Mouse (Mus musculus) neural tube, embryonic 13.5 days (tissue): ENCODE measurements around the gene Trcg1. TPM values are rescaled to one million over a fixed set of nuclear protein-coding genes. Genes with fewer than 3 reads are reported as not detected.

Experiments used
- ATAC-seq: fragments of 200-750 bp; cut with Nextera tagmentation; 2 replicates; pipeline ENCODE4 v1.8.0; 2017; ENCODE audit warnings: low read depth, mild to moderate bottlenecking, moderate TSS enrichment, moderate library complexity
- H3K27ac ChIP-seq: fragments of 300-500 bp; sonication (generic); replicated peaks from 2 replicates; pipeline ENCODE4 v1.5.1; 2015; ENCODE audit warnings: moderate library complexity, mild to moderate bottlenecking, inconsistent platforms
- H3K27me3 ChIP-seq: fragments of 300-500 bp; sonication (generic); 2 replicates; pipeline ENCODE4 v1.6.1; 2015; ENCODE audit warnings: mild to moderate bottlenecking, inconsistent platforms
- H3K36me3 ChIP-seq: fragments of 300-500 bp; sonication (generic); 2 replicates; pipeline ENCODE4 v1.6.1; 2015; ENCODE audit warnings: mild to moderate bottlenecking, inconsistent platforms
- H3K4me1 ChIP-seq: fragments of 300-500 bp; sonication (generic); replicated peaks from 2 replicates; pipeline ENCODE4 v1.6.1; 2015; ENCODE audit warnings: inconsistent platforms
- H3K4me2 ChIP-seq: fragments of 300-500 bp; sonication (generic); 2 replicates; pipeline ENCODE4 v1.6.1; 2015; ENCODE audit warnings: inconsistent platforms, mild to moderate bottlenecking, moderate library complexity
- H3K4me3 ChIP-seq: fragments of 300-500 bp; sonication (generic); 2 replicates; pipeline ENCODE4 v1.5.1; 2015; ENCODE audit warnings: mild to moderate bottlenecking, inconsistent platforms
- H3K9ac ChIP-seq: fragments of 300-500 bp; sonication (generic); 2 replicates; pipeline ENCODE4 v1.6.1; 2015; ENCODE audit warnings: moderate library complexity, mild to moderate bottlenecking, inconsistent platforms
- H3K9me3 ChIP-seq: fragments of 300-500 bp; sonication (generic); 2 replicates; pipeline ENCODE4 v1.6.1; 2016; ENCODE audit warnings: inconsistent platforms
- WGBS: fragments of 180-500 bp; shearing (Covaris S2); methylation state at CpG from one replicate; pipeline ENCODE4 v1.1.7; 2015; 5-methylcytosine and 5-hydroxymethylcytosine counted together
- polyA plus RNA-seq: library from polyadenylated mRNA; unstranded; fragments of >200 nt; fragmentation: Nextera tagmentation; extraction: Ambion mirVana; gene quantifications from 2 replicates; pipeline ENCODE4 v1.2.1, GENCODE M21; 2015

Gene Trcg1
- polyA plus RNA-seq, 1 experiment from 2014 or later: not detected

- Histone ChIP-seq H3K4me1 (peaks cover 12% of the 10 kb centered on the region), H3K36me3 (peaks cover 18% of the 10 kb centered on the region)
- 95% methylated on average over 11 of the region's 11 CpGs for WGBS
Measured at GRCm38 (mm10) chr9:57256861-57257260, 20.5 kb downstream of the Trcg1 start.

GRCm38 (mm10) chr9:57257627-57258026 lies 21.3 kb downstream of the Trcg1 start:
- no peak overlapping the region for H3K4me2 ChIP-seq
- peaks cover 18% of the 10 kb centered on the region for H3K4me1 ChIP-seq
- H3K36me3 ChIP-seq: peaks cover 18% of the 10 kb centered on the region
- ATAC-seq: no peak
- H3K9me3 ChIP-seq: no peaks in the 10 kb centered on the region
- 96% methylated on average over 9 of the region's 9 CpGs for WGBS
- H3K27ac ChIP-seq: no peak overlapping the region
- H3K4me3 ChIP-seq: no peak overlapping the region
- no peak overlapping the region for H3K9ac ChIP-seq
- peaks cover 12% of the 10 kb centered on the region for H3K27me3 ChIP-seq

More at GRCm38 (mm10) chr9:57256861-57257260, 20.5 kb downstream of the Trcg1 start:
- Histone ChIP-seq H3K27ac (no peak overlapping the region), H3K27me3 (peaks cover 12% of the 10 kb centered on the region), H3K9me3 (no peaks in the 10 kb centered on the region), H3K4me3 (no peak overlapping the region), H3K4me2 (no peak overlapping the region), H3K9ac (no peak overlapping the region)
- ATAC-seq: no peak

- Histone ChIP-seq H3K4me2 (no peak overlapping the region), H3K9me3 (no peaks in the 10 kb centered on the region), H3K36me3 (peaks cover 12% of the 10 kb centered on the region; the same call in 1 of the 2 replicates), H3K9ac (no peak overlapping the region), H3K27ac (no peak overlapping the region), H3K4me3 (no peak overlapping the region), H3K4me1 (peaks cover 20% of the 10 kb centered on the region), H3K27me3 (peaks cover 28% of the 10 kb centered on the region)
- no peak for ATAC-seq
- 12% methylated on average over 3 of the region's 3 CpGs for WGBS
Measured at GRCm38 (mm10) chr9:57259736-57260135, 23.4 kb downstream of the Trcg1 start.

- peaks cover 30% of the 10 kb centered on the region for H3K27me3 ChIP-seq
- H3K9ac ChIP-seq: peak overlapping the region; percentile 79; the same call in 1 of the 2 replicates
- no peaks in the 10 kb centered on the region for H3K9me3 ChIP-seq
- H3K27ac ChIP-seq: no peak overlapping the region
- ATAC-seq: no peak
- H3K4me3 ChIP-seq: peak overlapping the region; percentile 65
- WGBS: 28% methylated on average over 12 of the region's 12 CpGs
- H3K4me2 ChIP-seq: peak overlapping the region; percentile 94
- H3K36me3 ChIP-seq: peaks cover 10% of the 10 kb centered on the region; the same call in 1 of the 2 replicates
- H3K4me1 ChIP-seq: peaks cover 20% of the 10 kb centered on the region
Measured at GRCm38 (mm10) chr9:57260940-57261339, 24.6 kb downstream of the Trcg1 start.

GRCm38 (mm10) chr9:57261516-57261912 lies 25.2 kb downstream of the Trcg1 start:
- H3K9me3 ChIP-seq: no peaks in the 10 kb centered on the region
- peak; percentile 44; the same call in 1 of the 2 replicates for ATAC-seq
- peak overlapping the region; percentile 94 for H3K4me2 ChIP-seq
- peaks cover 4% of the 10 kb centered on the region; the same call in 1 of the 2 replicates for H3K36me3 ChIP-seq
- H3K9ac ChIP-seq: peak overlapping the region; percentile 79
- peak overlapping the region; percentile 65 for H3K4me3 ChIP-seq
- peaks cover 20% of the 10 kb centered on the region for H3K4me1 ChIP-seq
- peaks cover 30% of the 10 kb centered on the region for H3K27me3 ChIP-seq
- 1% methylated on average over 26 of the region's 26 CpGs for WGBS
- H3K27ac ChIP-seq: no peak overlapping the region

- Histone ChIP-seq H3K4me2 (peak within 1 kb of the TSS; percentile 94), H3K36me3 (no peaks in the 10 kb centered on the region), H3K4me1 (peaks cover 22% of the 10 kb centered on the region), H3K9me3 (no peaks in the 10 kb centered on the region), H3K4me3 (peak within 1 kb of the TSS; percentile 65), H3K27me3 (peaks cover 30% of the 10 kb centered on the region), H3K9ac (peak within 1 kb of the TSS; percentile 79), H3K27ac (peak within 1 kb of the TSS; percentile 52; the same call in 1 of the 2 replicates)
- under 1% methylated on average over 75 of the region's 87 CpGs for WGBS
- peak; percentile 74 for ATAC-seq
Measured at GRCm38 (mm10) chr9:57261913-57262794, 25.8 kb downstream of the Trcg1 start, which contains the start of gene 1700017B05Rik. 1700017B05Rik (minus strand) TSS chr9:57262612.

- WGBS: 49% methylated on average over 13 of the region's 13 CpGs
- H3K36me3 ChIP-seq: no peaks in the 10 kb centered on the region
- H3K27me3 ChIP-seq: peaks cover 30% of the 10 kb centered on the region
- peak overlapping the region; percentile 79 for H3K9ac ChIP-seq
- H3K4me3 ChIP-seq: peak overlapping the region; percentile 65
- ATAC-seq: no peak
- H3K9me3 ChIP-seq: no peaks in the 10 kb centered on the region
- H3K4me1 ChIP-seq: peaks cover 28% of the 10 kb centered on the region
- H3K27ac ChIP-seq: no peak overlapping the region
- H3K4me2 ChIP-seq: peak overlapping the region; percentile 94
Measured at GRCm38 (mm10) chr9:57262795-57263684, 26.7 kb downstream of the Trcg1 start.

- ATAC-seq: no peak
- no peaks in the 10 kb centered on the region for H3K9me3 ChIP-seq
- no peak overlapping the region for H3K4me2 ChIP-seq
- no peak overlapping the region for H3K27ac ChIP-seq
- H3K4me1 ChIP-seq: peaks cover 45% of the 10 kb centered on the region
- no peak overlapping the region for H3K9ac ChIP-seq
- H3K4me3 ChIP-seq: no peak overlapping the region
- 36% methylated on average over 5 of the region's 5 CpGs for WGBS
- H3K27me3 ChIP-seq: peaks cover 39% of the 10 kb centered on the region
- H3K36me3 ChIP-seq: no peaks in the 10 kb centered on the region
Measured at GRCm38 (mm10) chr9:57265125-57265524, 28.8 kb downstream of the Trcg1 start.

GRCm38 (mm10) chr9:57267421-57267820 lies 31.1 kb downstream of the Trcg1 start:
- Histone ChIP-seq H3K4me2 (no peak overlapping the region), H3K4me1 (peaks cover 36% of the 10 kb centered on the region), H3K9ac (no peak overlapping the region), H3K27me3 (peaks cover 27% of the 10 kb centered on the region; the same call in 1 of the 2 replicates), H3K27ac (no peak overlapping the region), H3K9me3 (no peaks in the 10 kb centered on the region), H3K4me3 (no peak overlapping the region), H3K36me3 (no peaks in the 10 kb centered on the region)
- 18% methylated on average over 5 of the region's 5 CpGs for WGBS
- no peak for ATAC-seq

GRCm38 (mm10) chr9:57268078-57268477 lies 31.7 kb downstream of the Trcg1 start:
- Histone ChIP-seq H3K9me3 (no peaks in the 10 kb centered on the region), H3K4me3 (no peak overlapping the region), H3K4me2 (no peak overlapping the region), H3K9ac (no peak overlapping the region), H3K36me3 (no peaks in the 10 kb centered on the region), H3K4me1 (peaks cover 35% of the 10 kb centered on the region), H3K27me3 (peaks cover 25% of the 10 kb centered on the region; the same call in 1 of the 2 replicates), H3K27ac (no peak overlapping the region)
- 21% methylated on average over 10 of the region's 10 CpGs for WGBS
- no peak for ATAC-seq

GRCm38 (mm10) chr9:57268575-57268974 lies 32.2 kb downstream of the Trcg1 start:
- Histone ChIP-seq H3K27me3 (peaks cover 20% of the 10 kb centered on the region; the same call in 1 of the 2 replicates), H3K4me1 (peaks cover 35% of the 10 kb centered on the region), H3K4me3 (no peak overlapping the region), H3K9ac (no peak overlapping the region), H3K36me3 (no peaks in the 10 kb centered on the region), H3K9me3 (no peaks in the 10 kb centered on the region), H3K4me2 (no peak overlapping the region), H3K27ac (no peak overlapping the region)
- WGBS: 7% methylated on average over 3 of the region's 3 CpGs
- no peak for ATAC-seq
